Mouse (Mus musculus) testis, adult 2 months (tissue): ENCODE measurements around the gene Lmnb2. TPM values are rescaled to one million over a fixed set of nuclear protein-coding genes. Genes with fewer than 3 reads are reported as not detected.
A peak's percentile ranks its signal among the peaks of the same experiment; 100 is the strongest.

Experiments used
- H3K27ac ChIP-seq: fragments of 200-500 bp; 2 replicates; pipeline ENCODE4 v1.5.1; 2012; ENCODE audit warnings: low read depth, low read length; ENCODE audit not compliant: control insufficient read depth, insufficient read depth
- H3K27me3 ChIP-seq: fragments of 200-500 bp; 2 replicates; pipeline ENCODE4 v1.6.1; 2012; ENCODE audit warnings: mild to moderate bottlenecking, low read length, moderate library complexity; ENCODE audit not compliant: control insufficient read depth, insufficient read depth
- H3K36me3 ChIP-seq: fragments of 200-500 bp; 2 replicates; pipeline ENCODE4 v1.6.1; 2012; ENCODE audit warnings: mild to moderate bottlenecking, low read length; ENCODE audit not compliant: control insufficient read depth, insufficient read depth
- H3K4me1 ChIP-seq: fragments of 200-500 bp; 2 replicates; pipeline ENCODE4 v1.6.1; 2012; ENCODE audit warnings: low read length; ENCODE audit not compliant: control insufficient read depth, insufficient read depth
- H3K4me3 ChIP-seq: fragments of 200-500 bp; 2 replicates; pipeline ENCODE4 v1.5.1; 2012; ENCODE audit warnings: low read depth, mild to moderate bottlenecking, low read length, moderate library complexity, mixed read lengths; ENCODE audit not compliant: control insufficient read depth
- CTCF ChIP-seq: fragments of 200-500 bp; IDR thresholded peaks from 2 replicates; pipeline ENCODE4 v1.5.1; 2012; ENCODE audit warnings: low read depth, mild to moderate bottlenecking, inconsistent platforms, low read length, moderate library complexity; ENCODE audit not compliant: control insufficient read depth, insufficient read depth, insufficient replicate concordance
- POLR2A ChIP-seq: fragments of 200-500 bp; IDR thresholded peaks from 2 replicates; pipeline ENCODE4 v1.6.1; 2012; ENCODE audit warnings: low read depth, mild to moderate bottlenecking, inconsistent platforms, low read length, moderate library complexity; ENCODE audit not compliant: control insufficient read depth
- polyA plus RNA-seq: library from polyadenylated mRNA; depleted of rRNA; stranded (reverse); fragments of >200 nt; gene quantifications from 2 replicates; pipeline ENCODE4 v1.2.3, GENCODE M21; 2012

Lmnb2 gene
- polyA plus RNA-seq, 1 experiment, result 177 TPM

DNA sequence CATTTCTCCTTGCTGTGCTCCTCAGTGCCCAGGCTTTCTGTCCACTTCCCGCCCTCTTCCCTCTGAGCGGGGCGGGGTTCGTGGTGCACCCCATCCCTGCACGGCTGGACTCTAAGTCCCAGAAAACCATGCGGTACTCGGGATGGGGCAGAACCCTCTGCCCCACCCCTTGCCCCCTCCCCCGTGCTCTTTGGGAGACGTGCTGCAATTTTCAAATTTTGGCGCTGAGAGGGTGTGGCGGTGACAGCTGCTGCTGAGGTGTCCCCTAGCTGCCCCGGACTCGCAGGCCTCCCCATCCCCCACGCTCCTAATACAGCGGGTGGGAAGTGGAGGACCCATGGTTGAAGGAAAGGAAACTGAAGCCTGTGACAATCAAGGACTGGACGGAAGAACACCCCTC, 3.9 kb upstream of the Lmnb2 start:
- no peaks in the 10 kb centered on the region; the same call in 1 of the 2 replicates for H3K27me3 ChIP-seq
- no peak overlapping the region for H3K27ac ChIP-seq
- no peak for TF ChIP-seq POLR2A
- no peak for TF ChIP-seq CTCF

DNA sequence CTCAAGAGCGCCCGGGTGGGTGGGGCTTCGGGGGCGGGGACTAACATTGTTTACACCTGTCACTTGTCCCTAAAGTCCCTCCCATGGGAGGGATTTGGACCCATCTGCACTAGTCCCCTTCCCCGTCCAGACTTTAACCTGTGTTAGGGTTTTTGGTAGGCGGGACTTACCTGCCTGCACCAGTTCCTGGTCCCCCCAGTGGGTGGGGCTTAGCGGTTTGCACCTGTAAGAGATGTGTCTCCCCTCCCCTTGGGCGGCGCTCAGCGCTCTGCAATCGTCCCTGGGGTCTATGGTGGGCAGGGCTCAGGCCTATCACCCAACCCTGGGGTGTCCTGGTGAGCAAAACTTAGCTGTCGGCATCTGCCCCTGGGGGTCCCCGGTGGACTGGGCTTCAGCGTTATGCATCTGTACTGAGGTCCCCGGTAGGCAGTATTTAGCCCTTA, 688 bp downstream of the Lmnb2 start:
- H3K4me1 ChIP-seq, result peaks cover 10% of the 10 kb centered on the region
- no peaks in the 10 kb centered on the region for H3K36me3 ChIP-seq
- peak overlapping the region; percentile 88 for H3K4me3 ChIP-seq
- no peak overlapping the region for H3K27ac ChIP-seq
- TF ChIP-seq CTCF (no peak), POLR2A (no peak)
- H3K27me3 ChIP-seq, result no peaks in the 10 kb centered on the region; the same call in 1 of the 2 replicates

More for the DNA sequence above, 3.9 kb upstream of the Lmnb2 start:
- H3K36me3 ChIP-seq, result no peaks in the 10 kb centered on the region
- H3K4me1 ChIP-seq, result peaks cover 13% of the 10 kb centered on the region
- no peak overlapping the region; the same call in 1 of the 2 replicates for H3K4me3 ChIP-seq

DNA sequence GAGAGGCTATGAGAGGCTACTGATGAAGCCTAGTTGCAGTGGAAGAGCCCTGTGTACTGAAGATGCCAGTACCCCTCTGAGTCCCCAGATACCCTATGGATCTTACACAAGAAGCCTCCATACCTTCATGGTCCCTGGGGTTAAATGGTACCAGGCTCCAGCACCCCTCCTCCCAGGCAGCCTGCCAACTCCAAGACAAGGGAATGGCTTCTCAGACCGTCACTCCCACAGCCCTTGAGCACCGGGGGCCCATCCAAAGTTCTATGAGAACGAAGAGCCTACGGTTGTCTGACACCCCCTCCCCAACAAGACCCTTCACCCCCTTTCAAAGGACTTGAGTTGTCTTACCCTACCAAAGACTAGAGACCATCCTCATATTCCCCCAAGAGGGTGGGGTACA, 2.3 kb downstream of the Lmnb2 start:
- Histone ChIP-seq H3K4me3 (no peak overlapping the region), H3K36me3 (no peaks in the 10 kb centered on the region)

DNA sequence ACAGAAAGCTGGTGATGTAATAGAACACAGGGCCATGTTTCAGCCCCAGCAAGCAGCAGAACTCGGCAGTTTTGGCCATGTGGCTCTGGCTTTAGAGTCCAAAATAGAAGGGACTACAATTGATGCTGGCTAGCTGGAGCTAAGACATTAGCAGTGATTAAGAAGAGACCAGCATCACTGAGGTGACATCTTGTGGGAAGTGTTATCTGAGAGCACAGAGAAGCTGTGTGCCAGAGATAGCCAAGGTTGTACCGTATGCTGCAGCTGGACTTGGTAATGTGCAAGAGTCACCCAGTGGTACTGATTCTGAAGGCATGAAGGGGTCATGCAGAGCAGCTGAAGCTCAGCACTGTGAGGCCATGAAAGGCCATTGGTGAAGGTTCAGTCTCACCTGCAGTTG, 2.8 kb downstream of the Lmnb2 start:
- Histone ChIP-seq H3K4me1 (peaks cover 4% of the 10 kb centered on the region), H3K27me3 (no peaks in the 10 kb centered on the region), H3K36me3 (no peaks in the 10 kb centered on the region), H3K4me3 (no peak overlapping the region), H3K27ac (no peak overlapping the region)
- TF ChIP-seq POLR2A (no peak), CTCF (no peak)

More for the DNA sequence above, 2.3 kb downstream of the Lmnb2 start:
- Histone ChIP-seq H3K27me3 (no peaks in the 10 kb centered on the region), H3K4me1 (peaks cover 4% of the 10 kb centered on the region), H3K27ac (no peak overlapping the region)
- TF ChIP-seq POLR2A, result no peak
- no peak for TF ChIP-seq CTCF

DNA sequence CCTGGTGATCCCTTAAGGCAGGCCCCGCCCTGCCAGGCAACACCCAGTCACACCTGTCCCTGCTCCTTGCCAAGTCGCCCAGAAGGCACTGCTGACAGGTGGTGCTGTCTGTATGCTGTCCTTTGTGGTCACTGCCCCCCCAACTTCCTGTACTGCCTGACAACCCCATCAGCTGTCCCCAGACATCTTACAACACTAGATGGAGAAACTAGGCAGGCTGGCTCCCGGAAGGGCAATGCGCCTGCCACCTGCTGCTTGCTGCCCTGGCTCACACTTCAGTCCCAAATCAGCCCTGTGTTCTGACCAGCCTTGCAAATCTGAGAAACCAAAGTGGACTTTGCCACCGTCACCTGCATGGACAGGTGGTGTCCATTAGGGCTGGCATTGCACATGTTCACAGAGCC, 3.8 kb downstream of the Lmnb2 start:
- TF ChIP-seq POLR2A, result no peak
- no peak for TF ChIP-seq CTCF
- Histone ChIP-seq H3K4me3 (no peak overlapping the region), H3K27me3 (no peaks in the 10 kb centered on the region), H3K27ac (no peak overlapping the region), H3K4me1 (peaks cover 4% of the 10 kb centered on the region), H3K36me3 (no peaks in the 10 kb centered on the region)

DNA sequence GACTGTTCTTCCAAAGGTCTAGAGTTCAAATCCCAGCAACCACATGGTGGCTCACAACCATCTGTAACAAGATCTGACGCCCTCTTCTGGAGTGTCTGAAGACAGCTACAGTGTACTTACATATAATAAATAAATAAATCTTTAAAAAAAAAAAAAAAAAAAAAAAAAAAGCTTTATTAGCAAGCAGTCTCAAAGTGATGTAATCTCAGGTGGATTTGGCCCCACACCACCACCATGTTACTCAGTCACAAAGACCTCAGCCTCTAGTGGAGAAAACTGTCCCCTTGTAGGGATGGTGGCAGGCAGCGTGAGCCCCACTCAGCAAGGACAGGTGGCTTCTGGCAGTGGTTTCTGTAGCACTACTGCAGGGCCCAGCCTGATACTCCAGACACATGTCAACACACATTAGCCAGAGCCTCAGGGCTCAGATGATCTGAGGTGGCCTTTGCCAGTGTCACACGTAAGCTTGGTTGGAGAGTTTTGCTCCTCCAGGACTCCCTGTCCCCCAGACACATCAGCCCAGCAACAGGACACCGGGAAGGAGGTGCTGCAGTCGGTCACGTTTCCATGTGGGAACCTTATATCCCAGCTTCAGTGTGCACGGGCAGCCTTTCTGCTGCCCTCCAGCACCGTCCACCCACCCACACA, 4.6 kb downstream of the Lmnb2 start:
- Histone ChIP-seq H3K27ac (no peak overlapping the region), H3K36me3 (no peaks in the 10 kb centered on the region), H3K27me3 (no peaks in the 10 kb centered on the region), H3K4me3 (no peak overlapping the region), H3K4me1 (peaks cover 4% of the 10 kb centered on the region)
- TF ChIP-seq CTCF (no peak), POLR2A (no peak)

DNA sequence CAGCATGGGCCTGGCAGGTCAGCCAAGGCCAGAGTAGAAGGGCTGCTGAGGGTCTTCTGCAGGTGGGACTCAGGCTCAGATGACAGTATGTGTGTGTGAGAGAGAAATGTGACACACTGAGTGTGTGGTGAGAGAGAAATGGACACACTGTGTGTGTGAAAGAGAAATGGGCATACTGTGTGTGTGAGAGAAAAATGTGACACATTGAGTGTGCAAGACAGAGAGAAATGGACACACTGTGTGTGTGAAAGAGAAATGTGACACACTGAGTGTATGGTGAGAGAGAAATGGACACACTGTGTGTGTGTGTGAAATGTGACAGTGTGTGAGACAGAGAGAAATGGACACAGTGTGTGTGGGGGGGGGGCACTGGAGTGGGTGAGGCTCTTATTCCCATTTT, 6.2 kb downstream of the Lmnb2 start:
- H3K27me3 ChIP-seq, result no peaks in the 10 kb centered on the region
- H3K36me3 ChIP-seq, result no peaks in the 10 kb centered on the region
- peaks cover 3% of the 10 kb centered on the region; the same call in 1 of the 2 replicates for H3K4me1 ChIP-seq
- TF ChIP-seq POLR2A (no peak), CTCF (no peak)
- H3K27ac ChIP-seq, result no peak overlapping the region
- no peak overlapping the region for H3K4me3 ChIP-seq
